Mouse (Mus musculus): ENCODE results near the gene March1.

DNA sequence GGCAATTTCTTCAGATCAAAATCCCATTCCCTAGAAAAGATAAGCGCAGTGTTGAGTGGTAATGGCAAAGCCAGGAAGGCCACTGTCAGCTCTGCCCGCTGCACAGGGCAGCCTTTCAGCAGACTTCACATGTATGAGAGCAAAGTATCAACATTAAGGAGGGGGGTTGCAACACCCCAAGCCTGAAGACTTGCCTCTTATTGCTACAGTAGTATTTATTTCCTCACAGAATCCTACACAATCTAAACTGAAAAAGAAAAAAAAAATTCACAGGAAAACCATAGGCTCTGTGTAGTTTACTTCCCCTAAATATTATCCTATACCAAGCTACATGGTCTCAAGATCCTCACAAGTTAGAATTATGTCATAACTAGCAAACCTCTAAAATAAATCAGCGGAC, 859.2 kb downstream of the March1 start:
- no peak for TF ChIP-seq CTCF (IDR thresholded peaks at IDR 0.05; ENCODE audit: borderline replicate concordance, insufficient read depth, low read depth, low read length)
- no peak for TF ChIP-seq POLR2A (IDR thresholded peaks at IDR 0.05; ENCODE audit: borderline replicate concordance, insufficient read depth, low read length)

Data from cerebellum, adult 2 months (tissue).